Mouse (Mus musculus): Measurements from ENCODE around the gene 4931428F04Rik.

4931428F04Rik gene

DNA sequence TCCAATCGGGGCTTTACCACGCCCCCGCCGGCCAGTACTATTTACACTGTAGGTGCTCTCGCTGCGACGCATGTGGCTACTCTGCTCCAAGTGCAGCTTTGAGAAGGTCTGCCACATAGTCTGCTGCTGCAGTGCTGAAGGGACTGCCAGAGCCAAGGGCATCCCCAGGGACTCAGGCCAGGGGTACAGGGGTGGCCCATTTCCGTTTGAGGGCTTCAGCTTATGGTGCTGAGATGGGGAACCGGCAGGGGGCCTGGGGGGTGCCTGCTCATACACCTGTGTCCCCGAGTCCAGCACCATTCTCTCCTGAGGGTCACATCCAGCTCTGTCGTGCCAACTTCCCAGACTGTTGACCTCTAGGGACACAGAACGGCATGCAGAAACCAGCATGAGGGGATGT, 4.2 kb downstream of the 4931428F04Rik start:
- DNase-seq: no peak

DNA sequence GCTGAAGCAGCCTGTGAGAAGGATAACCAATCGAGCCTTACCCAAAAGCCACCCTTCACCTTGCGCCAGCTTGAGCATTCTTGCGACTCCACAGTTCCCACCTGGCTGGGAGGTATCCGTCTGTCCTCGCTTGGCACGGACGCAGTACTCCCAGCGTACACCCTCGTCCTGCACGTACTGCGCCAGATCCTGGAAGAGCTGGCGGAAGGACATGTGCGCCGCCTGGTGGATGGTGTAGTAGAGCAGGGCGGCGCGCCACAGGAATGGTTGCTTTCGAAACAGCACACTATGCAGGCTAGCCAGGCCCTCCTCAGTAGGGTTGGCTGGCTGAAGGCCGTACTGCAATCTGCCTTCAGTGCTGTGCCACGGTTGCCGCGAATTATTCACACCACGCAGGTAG, 6.6 kb downstream of the 4931428F04Rik start:
- DNase-seq: peak; percentile 75

DNA sequence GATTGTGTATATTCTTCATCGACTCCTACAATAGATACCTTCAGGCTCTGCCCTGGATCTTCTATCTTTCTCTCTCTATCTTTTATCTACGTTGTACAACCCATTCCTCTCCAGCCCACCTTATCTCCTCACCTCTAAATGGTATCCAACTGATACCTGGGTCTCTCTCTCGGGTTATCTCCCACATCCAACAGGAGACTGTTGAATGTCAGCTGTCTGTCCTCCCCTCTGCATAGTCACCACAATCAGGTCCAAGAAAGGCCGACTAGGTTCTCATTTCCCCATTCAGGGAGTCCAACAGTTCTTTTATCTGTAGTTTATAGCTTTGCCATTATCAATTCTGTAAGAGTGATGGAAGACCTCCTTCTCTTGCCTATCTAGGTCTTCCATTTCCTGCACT, 7.4 kb downstream of the 4931428F04Rik start:
- no peak for DNase-seq

DNA sequence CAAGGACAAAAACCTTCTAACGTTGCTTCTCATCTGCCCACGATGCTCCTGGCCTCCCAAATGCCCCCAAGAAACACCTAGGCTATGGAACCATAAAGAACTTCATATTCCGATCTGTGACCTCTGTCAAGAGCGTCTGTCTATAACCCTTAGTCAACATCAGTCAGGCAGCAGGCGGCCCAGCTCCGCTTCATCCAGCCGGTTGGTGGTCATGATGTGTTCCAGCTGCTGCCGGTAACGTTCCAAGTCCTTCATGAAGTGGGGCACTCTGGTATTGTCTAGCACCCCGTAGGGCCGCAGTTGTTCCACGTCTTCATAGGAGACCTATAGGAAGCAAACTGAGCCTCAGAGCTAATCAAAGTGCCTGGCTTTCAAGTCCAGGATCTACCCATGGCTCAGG, 7.8 kb downstream of the 4931428F04Rik start:
- DNase-seq: peak; percentile 76

DNA sequence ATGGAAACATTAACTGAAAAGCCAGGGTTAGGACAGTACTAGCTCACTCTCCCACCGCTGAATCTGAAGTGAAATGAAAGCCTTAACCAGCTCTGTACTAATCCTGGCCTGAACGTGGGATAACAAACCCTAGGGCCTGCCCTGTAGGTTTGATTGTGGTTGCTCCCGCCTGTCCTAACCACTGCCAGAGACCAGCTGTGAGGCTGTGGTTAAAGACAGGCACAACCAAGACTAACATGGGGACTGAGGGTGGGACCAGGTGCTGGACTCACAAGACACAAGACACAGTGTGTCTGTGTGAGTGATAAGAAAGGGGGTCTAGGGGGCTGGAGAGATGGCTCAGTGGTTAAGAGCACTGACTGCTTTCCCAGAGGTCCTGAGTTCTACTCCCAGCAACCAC, 9.1 kb downstream of the 4931428F04Rik start:
- no peak for DNase-seq

DNA sequence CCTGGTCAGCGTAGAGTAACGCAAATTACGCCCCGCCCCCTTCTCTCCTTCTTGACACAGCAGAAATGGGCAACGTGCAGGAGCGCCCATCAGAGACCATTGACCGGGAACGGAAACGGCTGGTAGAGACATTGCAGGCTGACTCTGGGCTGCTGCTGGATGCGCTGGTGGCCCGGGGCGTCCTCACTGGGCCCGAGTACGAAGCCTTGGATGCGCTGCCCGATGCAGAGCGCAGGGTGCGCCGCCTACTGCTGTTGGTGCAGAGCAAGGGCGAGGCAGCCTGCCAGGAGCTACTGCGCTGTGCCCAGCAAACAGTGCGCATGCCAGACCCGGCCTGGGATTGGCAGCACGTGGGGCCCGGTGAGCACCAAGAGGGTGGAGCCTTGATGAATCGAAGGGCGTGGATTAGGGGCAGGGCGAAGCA, 10.7 kb downstream of the 4931428F04Rik start:
- peak; percentile 85 for DNase-seq

DNA sequence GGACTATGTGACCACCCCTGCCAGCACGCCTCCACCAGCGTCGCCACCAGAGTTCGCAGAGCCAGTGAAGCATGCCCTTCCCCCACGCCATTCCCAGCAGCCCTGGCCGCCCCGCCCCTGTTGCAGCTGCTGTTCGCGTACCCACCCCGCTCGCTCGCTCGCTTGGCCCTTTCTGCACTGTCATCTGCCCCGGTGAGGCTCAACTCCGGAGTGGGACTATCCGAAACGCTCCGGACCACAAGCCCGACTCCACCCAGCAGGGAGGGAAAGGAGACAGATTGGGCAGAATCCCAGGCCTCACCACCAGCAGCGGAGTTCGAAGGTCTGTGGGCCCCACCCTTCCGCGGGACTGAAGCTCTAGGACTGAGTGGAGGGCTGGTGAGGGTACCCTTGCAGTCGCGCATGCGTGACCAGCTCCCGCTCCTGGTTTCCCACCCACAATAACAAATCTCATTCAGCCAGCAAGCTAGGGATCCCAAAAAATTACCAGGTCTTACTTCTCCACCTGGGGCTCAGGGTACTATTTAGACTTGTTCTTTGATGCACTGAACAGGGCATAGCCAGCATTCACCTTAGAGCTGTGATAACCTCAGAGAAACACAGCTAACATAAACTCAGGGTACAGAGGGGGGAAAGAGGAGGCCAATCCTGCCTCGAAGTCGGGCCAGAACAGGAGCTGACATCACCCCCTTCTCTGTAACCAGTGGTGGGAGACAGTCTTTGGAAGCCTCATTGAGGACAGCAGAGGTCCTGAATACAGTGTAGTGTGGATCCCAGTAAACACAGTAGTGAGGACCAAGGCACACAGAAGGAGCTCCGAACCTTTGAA, 13.2 kb downstream of the 4931428F04Rik start:
- peak; percentile 80 for DNase-seq

DNA sequence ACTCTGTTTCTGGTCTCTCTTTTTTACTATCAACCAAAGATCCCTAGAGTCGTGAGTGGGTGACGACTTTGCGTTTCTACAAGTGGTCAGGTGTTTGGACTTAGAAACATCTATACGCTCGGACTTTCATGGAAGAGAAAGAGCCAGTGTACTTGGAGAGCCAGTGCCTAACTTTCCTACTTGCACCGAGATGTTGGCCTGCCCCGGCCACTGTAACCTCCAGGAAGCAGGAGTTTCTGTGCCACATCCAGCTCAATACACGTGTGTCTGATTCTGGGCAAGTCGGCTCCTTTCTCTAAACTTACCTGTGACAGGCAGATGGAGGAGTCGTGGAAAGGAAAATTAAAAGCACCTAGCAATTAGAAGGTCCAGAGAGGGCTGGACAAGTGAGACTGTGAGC, 13.8 kb downstream of the 4931428F04Rik start, which contains the start of gene Nol3:
Gene Nol3, plus strand, starts transcription at position 301 of the 400 bp plus-strand sequence.
- no peak for DNase-seq

DNA sequence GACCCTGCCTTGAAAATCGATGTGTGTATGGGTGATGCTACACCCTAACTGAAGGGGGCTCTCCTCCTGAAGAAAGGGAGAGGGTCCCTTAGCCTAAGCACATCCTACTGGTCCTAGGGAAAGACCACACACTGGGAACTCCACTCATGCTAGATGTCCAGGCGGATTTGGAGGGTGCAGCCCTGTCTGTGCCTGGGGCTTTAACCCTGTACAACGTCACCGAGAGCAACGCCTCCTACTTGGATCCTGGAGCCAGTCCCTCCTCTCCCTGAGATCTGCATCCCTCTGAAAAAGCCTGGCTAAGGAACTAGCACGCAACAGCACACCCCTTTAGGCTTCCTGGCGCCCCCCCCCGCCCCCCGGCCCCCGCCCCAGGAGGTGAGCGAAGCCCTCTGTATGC, 14.3 kb downstream of the 4931428F04Rik start:
- no peak for DNase-seq

DNA sequence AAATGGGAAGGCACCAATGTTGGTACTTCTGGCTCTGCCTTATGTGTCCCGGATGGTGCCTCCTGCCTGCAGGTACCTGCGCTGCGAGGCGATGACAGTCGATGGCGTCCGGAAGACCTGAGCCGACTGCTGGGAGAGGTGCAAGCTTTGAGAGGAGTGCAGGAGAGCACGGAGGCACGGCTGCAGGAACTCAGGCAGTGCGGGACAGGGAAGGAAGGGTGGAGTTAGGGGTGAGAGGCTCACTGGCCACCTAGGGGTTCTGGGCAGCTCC, 18.8 kb downstream of the 4931428F04Rik start:
- no peak for DNase-seq

DNA sequence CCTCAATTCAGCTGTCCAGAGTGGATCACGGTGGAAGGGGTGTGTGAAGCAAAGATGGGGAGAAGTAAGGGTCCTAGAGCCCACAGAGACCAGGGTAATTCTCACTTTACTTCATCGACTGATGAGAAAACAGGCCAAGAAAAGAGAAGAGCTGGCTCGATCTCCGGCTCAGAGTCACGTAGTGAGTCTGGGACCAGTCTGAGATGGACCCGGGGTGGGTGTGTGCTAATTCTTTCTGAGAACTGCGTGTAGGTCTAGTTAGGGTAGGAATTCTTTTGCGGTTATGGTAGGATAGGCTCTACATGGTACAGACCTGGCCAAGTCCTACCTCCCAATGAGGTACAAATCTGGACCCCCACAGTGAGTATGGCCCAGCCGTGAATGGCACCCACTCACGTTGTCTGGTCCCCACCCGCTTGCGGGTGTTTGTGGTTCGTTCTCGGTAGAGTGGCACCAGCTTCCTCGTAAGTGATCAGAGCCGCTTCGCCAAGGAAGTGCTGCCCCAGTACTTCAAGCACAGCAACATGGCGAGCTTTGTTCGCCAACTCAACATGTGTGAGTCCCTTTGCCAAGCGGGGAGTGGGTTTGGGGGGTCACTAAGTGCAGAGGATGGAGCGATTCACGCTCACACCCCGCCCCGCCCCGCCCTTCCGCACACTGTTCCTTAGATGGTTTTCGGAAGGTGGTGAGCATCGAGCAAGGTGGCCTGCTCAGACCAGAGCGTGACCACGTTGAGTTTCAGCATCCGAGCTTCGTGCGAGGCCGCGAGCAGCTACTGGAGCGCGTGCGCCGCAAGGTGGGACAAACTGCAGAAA, 19.4 kb downstream of the 4931428F04Rik start:
- no peak for DNase-seq

DNA sequence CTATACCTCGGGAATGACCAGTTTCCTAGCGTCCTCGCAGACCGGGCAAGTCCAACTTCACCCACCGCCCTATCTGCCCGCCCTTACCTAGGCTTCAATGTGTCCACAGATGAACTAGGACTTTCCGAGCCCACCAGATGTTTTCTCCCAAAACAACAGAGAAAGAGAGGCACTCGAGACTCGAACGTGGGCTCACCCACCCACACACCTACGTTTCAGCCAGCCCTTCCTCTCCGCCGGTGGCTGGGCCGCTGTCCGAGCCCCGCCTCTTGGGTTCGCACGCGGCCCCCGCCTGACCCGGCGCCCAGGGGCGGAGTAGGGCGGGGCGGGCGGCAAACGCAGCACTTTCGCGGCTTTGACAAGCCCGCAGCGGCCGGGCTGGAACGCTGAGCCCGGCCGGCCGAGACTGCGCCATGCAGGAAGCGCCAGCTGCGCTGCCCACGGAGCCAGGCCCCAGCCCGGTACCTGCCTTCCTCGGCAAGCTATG, 20.2 kb downstream of the 4931428F04Rik start, which contains the start of gene Hsf4:
Gene Hsf4, plus strand, starts transcription at position 341 of the 487 bp plus-strand sequence.
- DNase-seq: peak; percentile 80

DNA sequence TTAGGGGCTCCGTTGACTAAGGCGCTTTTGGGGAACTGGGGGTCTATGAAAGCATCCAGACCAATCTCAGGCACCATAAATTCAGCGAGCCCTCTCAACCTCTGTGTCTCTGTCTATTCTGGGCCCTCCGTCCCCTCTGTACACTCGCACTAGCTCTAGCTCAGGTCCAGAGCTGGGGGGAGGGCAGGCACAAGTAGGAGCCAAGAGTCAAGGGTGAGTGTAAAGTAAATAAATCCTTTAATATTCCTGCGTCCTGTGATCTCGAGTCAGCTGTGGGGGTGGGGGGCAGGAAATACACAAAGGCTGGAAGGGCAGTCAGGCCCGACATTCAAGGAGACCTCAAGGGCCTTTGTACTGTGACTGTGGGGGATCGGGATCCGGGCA, 20.6 kb downstream of the 4931428F04Rik start:
- peak; percentile 83 for DNase-seq

DNA sequence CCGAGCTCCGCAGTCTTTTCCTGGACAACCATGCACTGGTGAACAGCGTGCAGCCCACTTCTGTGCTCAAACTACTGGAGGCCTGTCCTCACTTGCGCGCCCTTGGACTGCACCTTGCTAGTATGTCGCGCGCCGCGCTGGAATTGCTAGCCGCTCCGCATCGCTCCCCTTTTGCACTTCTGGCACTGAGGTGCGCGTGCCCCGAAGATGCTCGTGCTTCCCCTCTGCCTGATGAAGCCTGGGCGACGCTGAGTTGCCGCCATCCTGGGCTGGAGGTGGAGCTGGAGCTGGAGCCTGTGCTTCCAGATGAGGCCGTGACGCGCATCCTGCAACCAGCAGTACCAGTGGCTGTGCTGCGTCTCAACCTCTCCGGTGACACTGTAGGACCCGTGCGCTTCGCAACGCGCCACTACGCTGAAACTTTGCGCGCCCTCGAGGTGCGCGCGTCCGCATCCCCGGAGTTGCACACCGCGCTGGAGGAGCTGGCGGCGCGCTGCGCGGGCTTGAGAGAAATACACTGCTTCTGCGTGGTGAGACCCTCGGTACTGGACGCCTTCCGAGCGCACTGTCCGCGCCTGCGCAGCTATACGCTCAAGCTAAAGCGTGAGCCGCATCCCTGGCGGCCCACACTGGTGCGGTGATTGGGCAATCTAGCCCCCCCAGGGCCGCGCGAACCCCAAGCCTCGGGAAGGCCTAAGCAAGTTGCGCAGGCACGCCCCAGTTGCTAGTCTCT, 21.2 kb downstream of the 4931428F04Rik start:
- DNase-seq: peak; percentile 54

DNA sequence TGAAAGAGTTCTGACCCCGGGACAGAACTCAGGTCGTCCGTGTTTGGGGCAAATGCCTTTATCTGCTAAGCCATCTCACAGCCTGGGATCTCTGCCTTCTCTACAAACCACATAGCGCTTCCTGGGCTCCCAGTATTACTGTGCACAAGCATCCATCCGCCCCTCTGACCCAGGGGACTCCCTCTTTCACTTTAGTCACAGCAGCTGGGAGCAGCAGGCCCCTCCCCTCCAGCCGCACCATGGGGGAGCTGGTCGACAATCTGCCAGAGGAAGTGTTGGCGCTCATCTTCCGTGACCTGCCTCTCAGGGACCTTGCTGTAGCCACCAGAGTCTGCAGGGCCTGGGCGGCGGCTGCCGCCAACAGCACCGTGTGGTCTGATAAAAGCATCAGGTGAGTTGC, 22.9 kb downstream of the 4931428F04Rik start:
- DNase-seq: no peak

DNA sequence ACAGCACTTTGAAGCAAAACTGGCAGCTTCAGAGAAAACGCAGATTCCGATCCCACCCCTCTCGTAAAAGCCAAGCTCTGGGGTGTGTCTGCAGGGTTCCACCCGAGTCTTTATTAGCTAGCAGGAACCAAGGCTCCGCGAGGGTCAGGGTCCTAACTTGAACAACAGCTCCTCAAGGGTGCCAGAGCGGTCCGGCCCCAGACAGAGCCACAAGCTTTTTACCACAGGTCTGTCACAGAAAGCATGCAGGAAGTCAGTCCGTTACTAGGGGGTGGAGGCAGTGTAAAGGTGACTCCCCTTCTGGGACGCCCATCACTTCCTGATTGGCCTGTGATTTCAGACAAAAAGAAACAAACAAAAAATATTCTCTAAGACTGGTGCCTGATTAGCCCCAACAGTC, 24.5 kb downstream of the 4931428F04Rik start:
- peak; percentile 62 for DNase-seq

DNA sequence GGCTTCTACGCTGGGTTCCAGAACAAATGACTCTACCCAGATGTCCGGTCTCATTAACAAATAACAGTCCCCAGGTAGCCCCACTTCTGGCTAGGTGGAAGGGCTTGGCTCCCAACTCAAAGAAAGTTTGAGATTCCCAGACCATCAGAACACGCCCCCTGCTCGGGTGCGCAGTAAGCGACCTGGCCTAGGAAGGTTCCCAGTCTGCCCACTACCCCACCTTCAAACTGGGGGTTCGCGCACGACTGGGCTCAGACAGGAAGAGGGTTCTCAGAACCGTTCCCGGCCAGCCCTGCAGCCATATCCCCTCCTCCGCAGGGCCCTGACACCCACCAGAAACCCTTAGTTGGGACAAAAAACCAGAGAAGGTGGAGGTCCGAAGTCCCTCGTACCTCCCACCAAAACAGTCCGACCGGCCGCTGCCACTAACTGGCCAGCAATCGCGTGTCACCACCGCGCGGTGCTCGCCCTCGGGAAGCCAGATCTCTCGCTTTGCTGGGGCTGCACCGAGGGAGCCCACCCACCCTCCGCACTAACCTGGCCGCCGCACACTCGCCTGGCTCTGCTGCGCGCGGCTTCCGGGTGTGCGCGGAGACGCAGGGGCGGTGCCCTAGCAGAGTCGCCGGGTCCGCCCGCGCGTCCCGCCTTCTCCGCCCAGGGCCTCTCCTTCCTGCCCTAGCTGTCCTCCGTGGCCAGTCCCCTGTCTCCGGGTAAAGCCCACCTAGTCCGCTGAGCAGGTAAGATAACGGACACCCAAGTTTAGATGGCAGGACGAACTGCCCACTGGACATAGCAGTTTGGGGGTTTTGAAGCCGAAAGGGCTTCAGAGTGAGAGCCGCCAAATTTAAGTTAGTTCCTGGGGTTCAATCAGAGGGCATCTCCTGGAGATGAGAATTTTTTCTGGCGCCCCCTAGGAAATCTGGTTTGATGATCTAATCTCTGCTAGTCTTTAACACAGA, 25.4 kb downstream of the 4931428F04Rik start, which contains the start of the genes Tradd and Fbxl8:
Gene Tradd, minus strand, starts transcription at position 586 of the 959 bp plus-strand sequence.
Gene Fbxl8, plus strand, starts transcription at position 625 of the 959 bp plus-strand sequence.
- DNase-seq: peak; percentile 85

DNA sequence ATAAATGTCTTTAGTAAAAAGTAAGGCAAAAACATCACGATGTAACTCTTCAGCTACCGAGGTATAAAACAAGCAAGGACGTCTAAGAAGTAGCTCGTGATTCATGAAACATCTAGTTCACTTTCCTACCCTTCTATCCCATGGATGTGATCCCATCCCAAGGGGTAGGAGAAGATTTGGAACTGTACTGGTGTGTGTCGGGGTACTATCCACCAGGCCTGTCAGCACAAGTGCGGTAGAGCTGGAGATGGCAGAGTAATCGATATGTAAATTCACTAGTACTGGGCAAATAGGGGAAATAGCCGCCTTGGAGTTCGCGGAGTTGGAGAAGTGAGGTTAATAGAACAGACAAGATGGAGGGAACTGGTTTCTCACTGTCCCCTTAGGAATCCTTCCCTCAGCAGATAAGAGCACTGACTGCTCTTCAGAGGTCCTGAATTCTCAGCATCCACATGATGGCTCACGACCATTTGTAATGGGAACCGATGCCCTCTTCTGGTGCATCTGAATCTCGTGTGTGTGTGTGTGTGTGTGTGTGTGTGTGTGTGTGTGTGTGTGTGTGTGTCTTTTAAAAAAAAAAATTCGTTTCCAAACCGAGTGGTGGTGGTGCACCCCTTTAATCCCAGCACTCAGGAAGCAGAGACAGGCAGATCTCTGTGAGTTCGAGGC, 26.3 kb downstream of the 4931428F04Rik start:
- no peak for DNase-seq

DNA sequence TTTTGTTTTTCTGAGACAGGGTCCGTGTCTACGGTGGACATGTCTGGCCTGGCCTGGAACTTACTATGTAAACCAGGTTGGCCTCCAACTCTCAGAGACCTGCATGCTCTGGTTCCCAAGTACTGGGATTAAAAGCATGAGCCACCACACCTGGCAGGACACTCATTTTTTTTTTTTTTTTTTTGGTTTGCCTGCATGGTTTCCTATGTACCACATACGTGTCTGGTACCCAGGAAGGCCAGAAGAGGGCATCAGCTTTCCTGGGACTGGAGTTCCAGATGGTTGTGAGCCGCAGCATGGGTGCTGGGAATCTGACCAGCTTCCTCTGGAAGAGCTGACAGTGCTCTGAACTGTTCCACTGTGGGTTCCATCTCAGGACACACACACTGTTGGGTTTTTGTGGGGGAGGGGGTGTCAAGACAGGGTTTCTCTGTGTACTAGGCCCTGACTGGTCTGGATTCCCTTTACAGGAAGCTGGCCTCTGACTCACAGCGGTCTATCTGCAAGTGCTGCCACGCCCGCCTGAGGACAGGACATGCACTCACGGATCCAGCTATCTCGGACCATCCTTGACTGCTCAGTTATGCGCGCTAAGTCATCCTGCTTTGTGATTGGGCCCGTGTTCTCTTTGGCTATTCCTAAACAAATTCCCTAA, 28.2 kb downstream of the 4931428F04Rik start:
- no peak for DNase-seq

DNA sequence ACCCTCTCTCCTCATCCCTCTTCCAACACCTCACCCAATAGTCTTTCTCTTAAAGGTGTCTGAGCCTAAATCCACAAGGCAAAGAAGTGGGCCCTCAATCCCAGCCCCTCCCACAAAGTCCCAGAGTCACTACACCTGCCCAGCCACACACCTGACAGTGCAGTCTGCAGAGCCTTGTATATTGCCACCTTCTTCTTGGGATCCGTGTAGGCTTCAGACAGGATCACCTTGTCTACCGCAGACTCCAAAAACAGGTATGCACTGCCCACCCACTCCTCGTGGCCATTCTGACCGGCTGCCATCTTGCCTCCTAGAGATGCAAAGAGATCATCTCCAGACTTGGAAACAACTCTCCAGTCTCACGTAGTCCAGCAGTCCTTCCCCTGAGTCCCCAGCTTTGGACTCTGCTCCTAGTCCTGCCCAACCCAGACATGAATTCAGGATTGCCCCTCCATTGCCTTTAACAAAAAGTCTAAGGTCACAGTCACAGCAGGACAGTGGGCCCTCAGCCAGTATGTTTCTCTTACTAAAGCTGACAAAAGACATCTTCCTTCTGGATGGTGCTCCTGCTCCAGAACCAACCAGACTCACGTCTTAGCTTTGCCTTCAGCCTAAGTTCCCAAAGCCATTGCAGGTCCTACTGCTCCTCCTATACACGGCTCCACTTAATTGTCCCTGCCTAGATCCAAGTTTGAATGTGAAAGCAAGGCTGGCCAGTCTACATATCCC, 29.1 kb downstream of the 4931428F04Rik start:
- peak; percentile 69 for DNase-seq

All from lung, postnatal 10 days (tissue).